Mouse (Mus musculus) frontal cortex, postnatal 14 days (tissue): ENCODE results near the gene Cyb5r1.

Source experiments
- DNase-seq, 2 experiments: peaks; one replicate each; pipeline ENCODE4 v3.0.0; 2022; ENCODE audit warnings: low spot score in 2 of 2

Cyb5r1 gene

GRCm38 (mm10) chr1:134405509-134406413, at the start of gene Cyb5r1:
Cyb5r1 (plus strand) TSS chr1:134405559.
- peak; percentile 23 to 48 for DNase-seq

GRCm38 (mm10) chr1:134357461-134357860, 47.9 kb upstream of the Cyb5r1 start:
- DNase-seq = no peak

- DNase-seq = no peak
These were observed 44.7 kb upstream of the Cyb5r1 start for GRCm38 (mm10) chr1:134360656-134361055.

GRCm38 (mm10) chr1:134361195-134361856, 44.0 kb upstream of the Cyb5r1 start:
- DNase-seq = no peak

- peak; percentile 91 to 96 for DNase-seq
These were observed 43.5 kb upstream of the Cyb5r1 start, which contains the start of gene Tmem183a for GRCm38 (mm10) chr1:134361857-134362212. Tmem183a (minus strand) TSS chr1:134361979.

- DNase-seq = no peak
These were observed 42.2 kb upstream of the Cyb5r1 start for GRCm38 (mm10) chr1:134363194-134363593.

- no peak for DNase-seq
These were observed 39.9 kb upstream of the Cyb5r1 start for GRCm38 (mm10) chr1:134365491-134365890.

- DNase-seq = peak in 1 of 2 experiments; percentile 63
These were observed 36.5 kb upstream of the Cyb5r1 start for GRCm38 (mm10) chr1:134368777-134369337.

- DNase-seq = no peak
These were observed 31.2 kb upstream of the Cyb5r1 start for GRCm38 (mm10) chr1:134374124-134374523.

GRCm38 (mm10) chr1:134381051-134381450, 24.3 kb upstream of the Cyb5r1 start:
- no peak for DNase-seq

- DNase-seq = no peak
These were observed 23.3 kb upstream of the Cyb5r1 start for GRCm38 (mm10) chr1:134381795-134382625.

- no peak for DNase-seq
These were observed 20.8 kb upstream of the Cyb5r1 start for GRCm38 (mm10) chr1:134384581-134384980.

- DNase-seq = no peak
These were observed 20.2 kb upstream of the Cyb5r1 start for GRCm38 (mm10) chr1:134385176-134385575.

GRCm38 (mm10) chr1:134385666-134386065, 19.7 kb upstream of the Cyb5r1 start, which contains the start of gene 4933406M09Rik:
4933406M09Rik (plus strand) TSS chr1:134385940.
- no peak for DNase-seq

GRCm38 (mm10) chr1:134393827-134394226, 11.5 kb upstream of the Cyb5r1 start:
- no peak for DNase-seq

- no peak for DNase-seq
These were observed 7.1 kb upstream of the Cyb5r1 start for GRCm38 (mm10) chr1:134398210-134398609.

GRCm38 (mm10) chr1:134399735-134400134, 5.6 kb upstream of the Cyb5r1 start:
- no peak for DNase-seq

GRCm38 (mm10) chr1:134406414-134406771, 1.0 kb downstream of the Cyb5r1 start:
- no peak for DNase-seq

- no peak for DNase-seq
These were observed 2.7 kb downstream of the Cyb5r1 start for GRCm38 (mm10) chr1:134408080-134408479.

- DNase-seq = no peak
These were observed 6.6 kb downstream of the Cyb5r1 start for GRCm38 (mm10) chr1:134411706-134412629.

- DNase-seq = no peak
These were observed 8.7 kb downstream of the Cyb5r1 start for GRCm38 (mm10) chr1:134414038-134414437.
